Mouse (Mus musculus): ENCODE measurements around the gene Itgb2l.

- no peak for TF ChIP-seq HCFC1 (IDR thresholded peaks at IDR 0.05; ENCODE audit: borderline replicate concordance, insufficient read depth, low read length)
- no peak for TF ChIP-seq MAFK (IDR thresholded peaks at IDR 0.05; ENCODE audit: insufficient read depth, low read depth, low read length)
- no peak for TF ChIP-seq CHD2 (IDR thresholded peaks at IDR 0.05; ENCODE audit: low read depth, low read length)
- no peak for TF ChIP-seq ZC3H11A (IDR thresholded peaks at IDR 0.05; ENCODE audit: borderline replicate concordance, low read depth, low read length)
- TF ChIP-seq ZNF384 (IDR thresholded peaks at IDR 0.05; ENCODE audit: low read depth, low read length) = no peak
These were observed 2.5 kb downstream of the Itgb2l start for GRCm38 (mm10) chr16:96440871-96441270.

All from ES-E14 (cell line).